Mouse (Mus musculus) liver, embryonic 15.5 days (tissue): Measurements from ENCODE around the gene Smarcad1. TPM values are rescaled to one million over a fixed set of nuclear protein-coding genes. Genes with fewer than 3 reads are reported as not detected.
A peak's percentile ranks its signal among the peaks of the same experiment; 100 is the strongest.
"Not testable (repeated sequence)": the region's sequence is repeated elsewhere in the genome, so short reads cannot be mapped to it uniquely, and the experiment has no call there.

Source experiments
- ATAC-seq: fragments of 200-750 bp; cut with Nextera tagmentation; 2 replicates; pipeline ENCODE4 v1.8.0; 2017; ENCODE audit warnings: moderate number of reproducible peaks, mild to moderate bottlenecking, moderate library complexity; ENCODE audit not compliant: insufficient read depth
- H3K27ac ChIP-seq: fragments of 300-500 bp; sonication (generic); replicated peaks from 2 replicates; pipeline ENCODE4 v1.5.1; 2015; ENCODE audit warnings: mild to moderate bottlenecking, inconsistent platforms
- H3K27me3 ChIP-seq: fragments of 300-500 bp; sonication (generic); 2 replicates; pipeline ENCODE4 v1.6.1; 2015; ENCODE audit warnings: mild to moderate bottlenecking, inconsistent platforms
- H3K36me3 ChIP-seq: fragments of 300-500 bp; sonication (generic); replicated peaks from 2 replicates; pipeline ENCODE4 v1.6.1; 2015; ENCODE audit warnings: moderate library complexity, mild to moderate bottlenecking, inconsistent platforms
- H3K4me1 ChIP-seq: fragments of 300-500 bp; sonication (generic); replicated peaks from 2 replicates; pipeline ENCODE4 v1.6.1; 2015; ENCODE audit warnings: inconsistent platforms
- H3K4me2 ChIP-seq: fragments of 300-500 bp; sonication (generic); 2 replicates; pipeline ENCODE4 v1.6.1; 2015; ENCODE audit warnings: moderate library complexity, mild to moderate bottlenecking, inconsistent platforms
- H3K4me3 ChIP-seq: fragments of 300-500 bp; sonication (generic); replicated peaks from 2 replicates; pipeline ENCODE4 v1.5.1; 2015; ENCODE audit warnings: mild to moderate bottlenecking, inconsistent platforms
- H3K9ac ChIP-seq: fragments of 300-500 bp; sonication (generic); 2 replicates; pipeline ENCODE4 v1.6.1; 2015; ENCODE audit warnings: moderate library complexity, mild to moderate bottlenecking, inconsistent platforms
- H3K9me3 ChIP-seq: fragments of 300-500 bp; sonication (generic); replicated peaks from 2 replicates; pipeline ENCODE4 v1.6.1; 2016; ENCODE audit warnings: inconsistent platforms
- WGBS: fragments of 180-500 bp; shearing (Covaris S2); methylation state at CpG from one replicate; pipeline ENCODE4 v1.1.7; 2015; ENCODE audit warnings: mixed read lengths; ENCODE audit not compliant: insufficient replicate concordance; 5-methylcytosine and 5-hydroxymethylcytosine counted together
- polyA plus RNA-seq: library from polyadenylated mRNA; unstranded; fragments of >200 nt; fragmentation: Nextera tagmentation; extraction: Ambion mirVana; gene quantifications from 2 replicates; pipeline ENCODE4 v1.2.1, GENCODE M21; 2015

The Smarcad1 gene
- polyA plus RNA-seq, 1 experiment from 2014 or later, result 15.6 TPM

DNA sequence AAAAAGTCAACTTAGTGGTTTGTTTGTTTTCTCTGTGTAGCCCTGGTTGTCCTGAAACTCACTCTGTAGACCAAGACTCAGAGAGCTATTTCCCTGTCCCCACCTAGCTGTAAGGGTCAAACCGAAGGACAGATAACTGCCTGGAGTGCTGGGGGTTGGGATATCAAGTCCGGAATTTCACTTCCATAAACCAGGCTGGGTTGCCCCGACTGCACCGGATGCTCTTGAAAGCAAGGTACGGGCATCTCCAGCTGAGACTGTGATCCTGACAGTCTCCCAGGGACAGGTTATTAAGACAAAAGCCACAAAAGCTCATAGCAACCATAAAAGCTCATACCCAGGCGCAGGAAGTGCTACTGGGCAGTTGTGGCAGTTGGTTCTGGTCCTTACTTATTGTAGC lies 19.3 kb upstream of the Smarcad1 start:
- Histone ChIP-seq H3K27ac (no peak overlapping the region), H3K4me2 (no peak overlapping the region), H3K4me3 (no peak overlapping the region), H3K27me3 (no peaks in the 10 kb centered on the region), H3K9me3 (no peaks in the 10 kb centered on the region), H3K4me1 (no peaks in the 10 kb centered on the region), H3K9ac (no peak overlapping the region), H3K36me3 (no peaks in the 10 kb centered on the region)
- no peak for ATAC-seq
- WGBS, result 53% methylated on average over 6 of the region's 6 CpGs

DNA sequence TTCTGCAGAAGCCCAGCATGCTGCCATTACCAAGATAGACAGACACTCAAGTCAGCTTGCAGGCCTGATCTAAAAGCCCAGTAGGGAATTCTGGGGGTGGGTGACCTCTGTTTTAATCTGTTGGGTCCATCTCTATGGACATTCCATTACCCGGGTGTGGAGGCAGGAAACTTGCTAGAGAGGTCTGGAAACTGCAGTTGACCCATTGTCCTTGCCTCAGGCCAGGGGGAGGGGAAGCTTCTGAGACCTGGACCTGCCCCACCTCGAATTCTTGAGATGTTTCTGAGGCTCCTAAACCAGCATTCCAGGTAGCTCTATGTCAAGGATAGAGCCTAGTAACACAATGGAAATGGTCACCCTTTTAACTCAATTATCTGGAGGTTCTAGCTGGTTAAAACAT lies 17.7 kb upstream of the Smarcad1 start:
- Histone ChIP-seq H3K4me1 (no peaks in the 10 kb centered on the region), H3K27ac (no peak overlapping the region), H3K9ac (no peak overlapping the region), H3K9me3 (no peaks in the 10 kb centered on the region), H3K4me3 (no peak overlapping the region), H3K27me3 (no peaks in the 10 kb centered on the region), H3K36me3 (no peaks in the 10 kb centered on the region), H3K4me2 (no peak overlapping the region)
- no peak for ATAC-seq
- WGBS, result 17% methylated on average over 2 of the region's 2 CpGs

DNA sequence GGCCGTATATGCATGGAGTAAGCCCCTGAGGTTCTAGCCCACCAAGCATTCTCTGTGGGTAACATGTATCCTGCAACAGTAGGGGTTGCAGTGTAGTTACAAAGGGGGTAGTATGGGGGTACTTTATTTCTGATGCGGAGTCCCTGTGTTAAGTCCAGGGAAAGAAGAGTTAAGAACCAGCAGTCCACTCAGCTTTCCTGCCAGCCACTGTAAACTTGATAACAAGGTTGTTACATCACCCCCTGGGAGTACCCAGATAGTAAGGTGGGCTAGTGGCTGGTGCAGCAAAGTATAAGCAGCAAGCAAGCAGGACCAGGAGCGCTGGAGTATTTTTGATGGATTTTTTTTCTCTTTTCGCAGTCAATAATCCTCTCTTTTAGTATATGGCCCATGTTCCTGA lies 17.3 kb upstream of the Smarcad1 start:
- ATAC-seq, result no peak
- WGBS, result 77% methylated on average over 4 of the region's 4 CpGs
- H3K4me3 ChIP-seq, result no peak overlapping the region
- no peaks in the 10 kb centered on the region for H3K9me3 ChIP-seq
- no peak overlapping the region for H3K27ac ChIP-seq
- H3K9ac ChIP-seq, result no peak overlapping the region
- H3K4me2 ChIP-seq, result no peak overlapping the region
- H3K4me1 ChIP-seq, result no peaks in the 10 kb centered on the region
- no peaks in the 10 kb centered on the region for H3K36me3 ChIP-seq
- H3K27me3 ChIP-seq, result no peaks in the 10 kb centered on the region

DNA sequence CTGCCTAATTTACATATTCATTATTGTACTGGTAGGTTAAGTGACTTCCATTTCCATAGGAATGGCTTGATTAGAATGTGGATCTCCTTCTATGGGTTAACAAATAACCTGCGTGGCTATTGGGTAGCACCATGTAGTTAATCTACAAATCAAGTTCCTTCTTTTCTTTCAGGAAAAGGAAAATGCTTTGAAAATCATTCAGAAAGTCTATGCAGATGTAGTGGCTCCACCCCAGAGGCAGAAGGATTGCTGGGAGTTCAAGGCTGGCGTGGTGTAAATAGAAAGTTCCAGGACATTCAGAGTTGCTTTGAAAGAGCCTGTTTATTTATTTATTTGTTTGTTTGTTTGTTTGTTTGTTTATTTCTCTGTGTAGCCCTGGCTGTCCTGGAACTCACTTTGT lies 7.7 kb upstream of the Smarcad1 start:
- Histone ChIP-seq H3K27me3 (no peaks in the 10 kb centered on the region), H3K27ac (no peak overlapping the region), H3K9me3 (no peaks in the 10 kb centered on the region), H3K36me3 (no peaks in the 10 kb centered on the region), H3K4me1 (no peaks in the 10 kb centered on the region), H3K9ac (no peak overlapping the region), H3K4me3 (no peak overlapping the region), H3K4me2 (no peak overlapping the region)
- 54% methylated on average over 2 of the region's 2 CpGs for WGBS
- no peak for ATAC-seq

DNA sequence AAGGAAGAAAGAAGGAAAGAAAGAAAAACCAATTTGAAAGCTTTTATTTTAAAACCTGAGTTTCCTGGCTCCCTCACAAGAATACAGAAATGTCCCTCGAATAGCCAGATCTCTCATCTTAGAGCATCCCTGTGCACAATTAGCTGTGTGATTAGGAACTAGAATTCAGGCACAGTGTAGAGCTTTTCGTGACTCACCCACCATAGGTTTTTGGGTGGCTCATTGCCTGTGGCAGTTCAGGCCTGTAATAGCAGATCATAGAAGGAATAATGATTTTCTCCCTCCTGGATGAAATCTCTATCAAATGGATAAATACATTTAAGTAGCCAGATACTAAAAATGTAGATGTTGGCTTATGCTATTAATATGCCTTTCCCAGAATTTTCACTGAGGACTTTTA lies 6.9 kb upstream of the Smarcad1 start:
- Histone ChIP-seq H3K4me1 (no peaks in the 10 kb centered on the region), H3K9me3 (no peaks in the 10 kb centered on the region), H3K9ac (no peak overlapping the region), H3K36me3 (no peaks in the 10 kb centered on the region), H3K27ac (no peak overlapping the region), H3K4me2 (no peak overlapping the region), H3K4me3 (no peak overlapping the region), H3K27me3 (no peaks in the 10 kb centered on the region)
- WGBS, result 46% methylated on average over 2 of the region's 2 CpGs
- ATAC-seq, result no peak

DNA sequence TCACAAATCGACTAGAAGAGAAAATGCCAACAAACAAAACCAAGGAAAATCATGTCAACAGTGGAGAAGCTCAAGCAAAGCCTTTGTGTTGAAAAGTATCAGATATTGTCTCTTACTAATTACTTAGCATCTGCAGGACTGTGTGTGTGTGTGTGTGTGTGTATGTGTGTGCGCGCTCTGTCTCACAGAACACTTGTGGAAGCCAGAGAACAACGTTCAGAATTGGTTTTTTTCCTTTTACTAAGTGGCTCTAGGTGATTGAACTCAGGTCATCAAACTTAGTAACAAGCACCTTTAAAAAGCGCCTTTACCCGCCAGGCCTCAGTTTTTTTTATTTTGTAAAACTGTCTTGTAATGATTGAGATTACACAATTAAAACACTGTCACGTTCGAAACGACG lies 451 bp upstream of the Smarcad1 start:
- peaks cover 30% of the 10 kb centered on the region for H3K36me3 ChIP-seq
- H3K4me1 ChIP-seq, result peaks cover 13% of the 10 kb centered on the region
- H3K27ac ChIP-seq, result no peak overlapping the region
- peak overlapping the region; percentile 85 for H3K4me3 ChIP-seq
- H3K4me2 ChIP-seq, result peak overlapping the region; percentile 73
- no peaks in the 10 kb centered on the region for H3K9me3 ChIP-seq
- no peaks in the 10 kb centered on the region for H3K27me3 ChIP-seq
- no peak for ATAC-seq
- WGBS, result 39% methylated on average over 10 of the region's 10 CpGs
- no peak overlapping the region for H3K9ac ChIP-seq

DNA sequence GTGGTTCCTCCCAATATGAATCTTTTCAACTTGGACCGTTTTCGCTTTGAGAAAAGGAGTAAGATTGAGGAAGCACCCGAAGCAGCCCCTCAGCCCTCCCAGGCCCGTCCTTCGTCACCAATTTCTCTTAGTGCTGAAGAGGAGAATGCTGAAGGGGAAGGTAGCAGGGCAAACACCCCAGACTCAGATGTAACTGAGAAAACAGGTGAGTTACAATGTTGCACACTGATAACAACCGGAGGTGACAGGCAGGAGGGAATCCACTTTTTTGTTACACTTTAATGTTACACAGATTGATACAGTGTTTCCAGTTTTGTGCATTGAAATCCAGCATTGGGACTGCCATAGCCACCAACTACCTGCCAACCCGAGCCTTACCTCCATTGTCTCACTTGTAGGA lies 858 bp downstream of the Smarcad1 start:
- no peak for ATAC-seq
- Histone ChIP-seq H3K36me3 (peaks cover 31% of the 10 kb centered on the region), H3K4me1 (peaks cover 13% of the 10 kb centered on the region), H3K4me2 (peak overlapping the region; percentile 73), H3K4me3 (peak overlapping the region; percentile 85), H3K9me3 (no peaks in the 10 kb centered on the region), H3K27me3 (no peaks in the 10 kb centered on the region), H3K9ac (peak overlapping the region; percentile 79), H3K27ac (peak overlapping the region; percentile 84; the same call in 1 of the 2 replicates)
- 8% methylated on average over 7 of the region's 7 CpGs for WGBS

DNA sequence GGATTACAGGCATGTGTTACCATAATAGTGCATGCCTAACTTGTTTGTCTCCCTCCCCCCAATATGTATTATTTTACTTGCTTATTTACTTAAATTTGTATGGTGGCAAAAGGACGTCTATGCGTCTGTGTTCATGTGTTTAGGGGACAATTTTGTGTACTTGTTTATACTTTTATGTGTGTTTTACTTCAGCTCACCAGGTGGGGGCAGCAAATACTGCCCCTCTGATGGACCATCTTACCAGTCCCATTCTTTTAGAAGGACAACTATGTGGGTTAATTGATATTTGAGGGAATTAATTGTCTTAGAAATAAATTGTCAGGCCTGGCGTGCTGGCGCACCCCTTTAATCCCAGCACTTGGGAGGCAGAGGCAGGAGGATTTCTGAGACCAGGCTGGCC lies 6.7 kb downstream of the Smarcad1 start:
- no peak overlapping the region for H3K9ac ChIP-seq
- ATAC-seq, result no peak
- no peaks in the 10 kb centered on the region for H3K27me3 ChIP-seq
- H3K4me1 ChIP-seq, result no peaks in the 10 kb centered on the region
- H3K9me3 ChIP-seq, result no peaks in the 10 kb centered on the region
- no peak overlapping the region for H3K4me2 ChIP-seq
- 76% methylated on average over 4 of the region's 4 CpGs for WGBS
- H3K36me3 ChIP-seq, result peaks cover 68% of the 10 kb centered on the region
- no peak overlapping the region for H3K4me3 ChIP-seq
- no peak overlapping the region for H3K27ac ChIP-seq

DNA sequence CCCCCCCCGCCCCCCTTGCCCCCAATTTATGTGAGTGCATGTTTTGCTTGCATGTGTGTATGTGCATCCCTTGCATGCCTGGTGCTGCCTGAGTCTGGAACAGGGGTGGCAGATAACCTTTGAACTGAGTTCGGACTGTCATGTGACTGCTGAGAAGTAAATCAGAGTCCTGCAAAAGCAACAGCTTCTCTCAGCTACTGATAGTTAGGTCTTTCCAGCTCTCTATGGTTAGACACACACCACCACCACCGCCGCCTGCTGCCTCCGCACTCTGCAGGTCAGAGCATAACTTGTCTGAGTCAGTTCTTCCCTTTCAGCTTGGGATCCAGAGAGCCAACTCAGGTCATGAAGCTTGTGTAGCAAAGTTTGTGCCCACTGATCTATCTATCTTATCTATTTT lies 14.2 kb downstream of the Smarcad1 start:
- no peak overlapping the region for H3K4me3 ChIP-seq
- H3K27me3 ChIP-seq, result no peaks in the 10 kb centered on the region
- no peaks in the 10 kb centered on the region for H3K9me3 ChIP-seq
- peaks cover 69% of the 10 kb centered on the region for H3K36me3 ChIP-seq
- ATAC-seq, result no peak
- H3K4me1 ChIP-seq, result no peaks in the 10 kb centered on the region
- no peak overlapping the region for H3K9ac ChIP-seq
- H3K4me2 ChIP-seq, result no peak overlapping the region
- no peak overlapping the region for H3K27ac ChIP-seq
- WGBS, result 78% methylated on average over 5 of the region's 5 CpGs

DNA sequence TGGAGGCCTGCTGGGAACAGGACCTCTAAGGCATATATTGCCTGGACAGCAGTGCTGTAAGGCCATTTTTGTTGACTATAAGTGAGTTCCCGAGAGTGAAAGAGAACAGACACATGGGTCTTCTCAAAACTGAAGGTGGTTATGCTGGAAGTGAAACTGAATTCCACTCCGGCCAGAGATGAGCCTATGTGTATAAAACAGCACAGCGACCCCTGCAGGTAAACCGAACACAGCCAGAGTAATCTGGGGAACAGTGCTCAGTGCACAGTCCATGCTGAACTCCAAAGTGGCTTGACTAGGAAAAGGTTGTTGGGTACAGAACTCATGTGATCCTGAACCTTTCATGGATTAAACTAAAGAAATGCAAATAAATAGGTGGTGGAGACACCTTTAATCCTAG lies 14.8 kb downstream of the Smarcad1 start:
- not testable (repeated sequence) for H3K4me3 ChIP-seq, H3K4me2 ChIP-seq, H3K4me1 ChIP-seq, H3K27me3 ChIP-seq, H3K27ac ChIP-seq, H3K9me3 ChIP-seq, ATAC-seq, H3K9ac ChIP-seq
- 69% methylated on average over 4 of the region's 4 CpGs for WGBS
- H3K36me3 ChIP-seq, result peaks cover 66% of the 10 kb centered on the region

DNA sequence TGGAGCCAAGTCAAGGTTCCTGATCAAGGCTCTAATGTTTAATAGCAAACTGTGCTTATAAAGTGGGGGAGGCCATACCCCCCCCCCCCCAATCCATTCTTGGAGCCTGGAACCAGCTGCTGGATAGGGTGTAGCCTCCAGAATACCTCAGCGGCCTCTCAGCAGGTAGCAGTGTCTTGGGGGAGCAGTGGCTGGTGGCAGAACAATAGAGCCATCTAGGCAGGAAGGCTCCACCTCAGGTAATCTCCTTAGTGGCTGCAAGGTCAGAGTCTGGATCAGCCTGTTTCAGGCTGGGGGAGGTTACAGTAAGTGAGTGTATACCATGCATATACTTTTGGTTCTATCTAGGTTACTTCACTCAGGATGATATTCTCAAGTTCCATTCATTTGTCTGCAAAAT lies 18.7 kb downstream of the Smarcad1 start:
- Histone ChIP-seq H3K36me3 (peaks cover 53% of the 10 kb centered on the region), H3K4me3 (no peak overlapping the region)
- 74% methylated on average over 1 of the region's 1 CpGs for WGBS

DNA sequence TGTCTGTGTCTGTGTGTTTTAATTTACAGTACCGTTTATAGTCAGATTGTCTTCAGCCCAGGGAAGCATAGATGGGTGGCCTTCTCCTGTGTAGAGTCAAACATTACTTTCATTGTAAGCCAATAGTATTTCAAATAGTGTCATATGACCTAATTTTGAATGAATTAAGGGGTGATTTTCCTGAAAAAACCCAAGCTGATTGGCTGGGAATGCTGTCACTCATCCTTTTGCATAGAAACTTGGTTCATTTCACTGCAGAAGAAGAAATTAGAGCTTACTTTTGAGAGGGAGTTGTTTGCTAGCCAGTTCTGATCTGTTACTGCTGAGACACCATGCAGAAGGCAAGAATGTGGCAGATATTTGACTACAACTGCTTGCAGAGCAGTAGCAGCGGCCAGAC lies 32.8 kb downstream of the Smarcad1 start:
- no peak overlapping the region for H3K9ac ChIP-seq
- WGBS, result 71% methylated on average over 2 of the region's 2 CpGs
- no peaks in the 10 kb centered on the region for H3K27me3 ChIP-seq
- peaks cover 48% of the 10 kb centered on the region for H3K36me3 ChIP-seq
- H3K9me3 ChIP-seq, result no peaks in the 10 kb centered on the region
- no peak for ATAC-seq
- H3K27ac ChIP-seq, result no peak overlapping the region
- H3K4me1 ChIP-seq, result no peaks in the 10 kb centered on the region
- H3K4me2 ChIP-seq, result no peak overlapping the region
- no peak overlapping the region for H3K4me3 ChIP-seq

More for the DNA sequence above, 18.7 kb downstream of the Smarcad1 start:
- no peak overlapping the region for H3K27ac ChIP-seq
- no peak overlapping the region for H3K4me2 ChIP-seq
- no peak for ATAC-seq
- H3K4me1 ChIP-seq, result no peaks in the 10 kb centered on the region
- no peaks in the 10 kb centered on the region for H3K27me3 ChIP-seq
- H3K9ac ChIP-seq, result no peak overlapping the region
- H3K9me3 ChIP-seq, result no peaks in the 10 kb centered on the region
